Mouse (Mus musculus): ENCODE results near the gene Sorcs1. TPM values are rescaled to one million over a fixed set of nuclear protein-coding genes. Genes with fewer than 3 reads are reported as not detected.

Sorcs1 gene
- polyA plus RNA-seq, 1 experiment from 2014 or later: 3.4 TPM

DNA sequence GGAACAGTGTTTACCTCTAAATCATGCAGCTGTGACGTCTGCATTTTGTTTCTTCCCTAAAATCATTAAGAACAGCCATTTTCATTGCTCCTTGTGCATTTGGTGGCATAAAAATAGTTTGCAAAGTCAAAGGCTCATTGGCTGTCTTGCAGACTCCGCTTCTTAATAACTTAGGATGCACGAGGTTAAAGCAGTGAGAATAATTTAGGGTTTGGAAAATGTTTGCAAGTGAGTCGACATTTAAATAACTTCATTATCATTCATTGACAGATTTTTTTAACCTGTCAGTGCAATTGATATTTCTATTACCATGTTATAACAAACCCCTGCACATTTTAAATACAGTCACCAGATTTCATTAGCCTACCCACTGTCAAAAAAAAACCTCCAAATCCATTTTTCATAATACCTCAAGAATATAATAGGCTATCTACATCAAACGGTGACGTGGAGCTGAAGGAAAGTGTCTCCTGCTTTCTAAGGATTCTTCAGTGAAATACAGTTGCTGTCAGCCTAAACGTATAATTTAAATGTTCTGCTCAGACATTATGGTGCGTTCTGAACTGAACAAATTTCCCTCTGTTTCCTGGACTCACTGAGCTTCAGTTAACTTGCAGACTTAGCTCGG is 288.4 kb downstream of the Sorcs1 start:
- no peaks in the 10 kb centered on the region for H3K27me3 ChIP-seq (ENCODE audit: control insufficient read depth, insufficient read depth, low read length)
- WGBS: 65% methylated on average over 9 of the region's 9 CpGs
- ATAC-seq (ENCODE audit: insufficient number of reproducible peaks, insufficient read depth, low FRiP score, low read depth): no peak
- no peak overlapping the region for H3K4me3 ChIP-seq (ENCODE audit: low read depth, low read length)
- no peaks in the 10 kb centered on the region for H3K36me3 ChIP-seq (ENCODE audit: control insufficient read depth, insufficient read depth, low read length)
- no peak overlapping the region for H3K4me2 ChIP-seq (replicated peaks; ENCODE audit: low read depth, low read length)
- no peaks in the 10 kb centered on the region for H3K4me1 ChIP-seq (ENCODE audit: control insufficient read depth, insufficient read depth, low read length)
- H3K9me3 ChIP-seq (ENCODE audit: control insufficient read depth, low read depth, low read length): peaks cover 4% of the 10 kb centered on the region
- no peak overlapping the region for H3K27ac ChIP-seq (ENCODE audit: low read length)
- no peak overlapping the region for H3K9ac ChIP-seq (replicated peaks; ENCODE audit: low read depth, low read length)

- ATAC-seq (ENCODE audit: insufficient number of reproducible peaks, insufficient read depth, low FRiP score, low read depth): no peak
- no peaks in the 10 kb centered on the region for H3K4me1 ChIP-seq (ENCODE audit: control insufficient read depth, insufficient read depth, low read length)
- WGBS: 90% methylated on average over 5 of the region's 5 CpGs
- no peak overlapping the region for H3K4me3 ChIP-seq (ENCODE audit: low read depth, low read length)
- no peaks in the 10 kb centered on the region for H3K9me3 ChIP-seq (ENCODE audit: control insufficient read depth, low read depth, low read length)
- no peak overlapping the region for H3K27ac ChIP-seq (ENCODE audit: low read length)
- no peak overlapping the region for H3K9ac ChIP-seq (replicated peaks; ENCODE audit: low read depth, low read length)
- H3K27me3 ChIP-seq (ENCODE audit: control insufficient read depth, insufficient read depth, low read length): no peaks in the 10 kb centered on the region
- no peak overlapping the region for H3K4me2 ChIP-seq (replicated peaks; ENCODE audit: low read depth, low read length)
- no peaks in the 10 kb centered on the region for H3K36me3 ChIP-seq (ENCODE audit: control insufficient read depth, insufficient read depth, low read length)
Measured at GRCm38 (mm10) chr19:50378901-50379300, 299.5 kb downstream of the Sorcs1 start.

- Histone ChIP-seq H3K36me3 (ENCODE audit: control insufficient read depth, insufficient read depth, low read length) (no peaks in the 10 kb centered on the region), H3K4me2 (replicated peaks; ENCODE audit: low read depth, low read length) (no peak overlapping the region), H3K27me3 (ENCODE audit: control insufficient read depth, insufficient read depth, low read length) (no peaks in the 10 kb centered on the region), H3K9me3 (ENCODE audit: control insufficient read depth, low read depth, low read length) (no peaks in the 10 kb centered on the region), H3K4me1 (ENCODE audit: control insufficient read depth, insufficient read depth, low read length) (no peaks in the 10 kb centered on the region), H3K27ac (ENCODE audit: low read length) (no peak overlapping the region), H3K9ac (replicated peaks; ENCODE audit: low read depth, low read length) (no peak overlapping the region), H3K4me3 (ENCODE audit: low read depth, low read length) (no peak overlapping the region)
- 50% methylated on average over 10 of the region's 10 CpGs for WGBS
- ATAC-seq (ENCODE audit: insufficient number of reproducible peaks, insufficient read depth, low FRiP score, low read depth): no peak
Measured at GRCm38 (mm10) chr19:50374751-50375150, 303.7 kb downstream of the Sorcs1 start.

GRCm38 (mm10) chr19:50366446-50366845 is 312.0 kb downstream of the Sorcs1 start:
- Histone ChIP-seq H3K36me3 (ENCODE audit: control insufficient read depth, insufficient read depth, low read length) (no peaks in the 10 kb centered on the region), H3K4me3 (ENCODE audit: low read depth, low read length) (no peak overlapping the region), H3K9ac (replicated peaks; ENCODE audit: low read depth, low read length) (no peak overlapping the region), H3K4me2 (replicated peaks; ENCODE audit: low read depth, low read length) (no peak overlapping the region), H3K9me3 (ENCODE audit: control insufficient read depth, low read depth, low read length) (no peaks in the 10 kb centered on the region), H3K4me1 (ENCODE audit: control insufficient read depth, insufficient read depth, low read length) (no peaks in the 10 kb centered on the region), H3K27me3 (ENCODE audit: control insufficient read depth, insufficient read depth, low read length) (no peaks in the 10 kb centered on the region), H3K27ac (ENCODE audit: low read length) (no peak overlapping the region)
- 72% methylated on average over 3 of the region's 3 CpGs for WGBS
- ATAC-seq (ENCODE audit: insufficient number of reproducible peaks, insufficient read depth, low FRiP score, low read depth): no peak

DNA sequence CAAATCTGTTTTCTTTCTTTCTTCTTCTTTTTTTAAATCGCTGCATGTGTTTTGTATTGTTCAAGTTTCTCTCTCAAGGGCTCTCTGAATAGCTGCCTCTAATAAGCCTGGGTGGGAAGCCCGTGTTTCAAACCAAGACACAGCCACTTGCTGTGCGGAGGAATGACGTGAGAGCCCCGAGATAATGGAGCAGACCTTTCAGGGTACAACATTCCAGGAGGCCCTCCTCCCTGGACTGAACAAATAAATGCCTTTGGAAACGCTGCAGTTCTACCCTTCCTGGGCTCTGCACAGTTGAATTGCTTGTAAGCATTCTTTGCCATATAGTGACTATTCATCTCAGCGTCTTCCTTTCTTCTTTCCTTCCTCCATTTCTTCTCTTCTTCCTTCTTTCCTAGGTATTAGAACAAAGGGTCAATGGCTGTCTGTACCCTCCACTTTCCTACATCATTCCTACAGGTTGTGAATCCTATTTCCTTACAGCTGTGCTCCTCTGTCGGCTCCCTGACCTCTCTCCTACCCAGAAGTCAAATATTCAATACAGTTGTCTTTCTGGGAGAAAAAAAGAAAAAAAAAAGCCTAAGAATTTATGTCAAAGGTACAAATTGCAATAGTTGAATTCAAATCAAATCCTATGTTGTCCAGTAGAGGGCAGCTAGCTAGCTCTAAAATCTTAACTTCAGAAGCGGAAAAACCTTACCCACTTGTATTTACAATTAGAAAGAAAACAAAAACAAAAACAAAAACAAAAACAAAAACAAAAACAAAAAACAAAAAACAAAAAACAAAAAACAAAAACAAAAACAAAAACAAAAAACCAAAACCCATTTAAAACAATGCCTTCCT is 315.6 kb downstream of the Sorcs1 start:
- peak; percentile 67; the same call in 1 of the 2 replicates for ATAC-seq (ENCODE audit: insufficient number of reproducible peaks, insufficient read depth, low FRiP score, low read depth)
- Histone ChIP-seq H3K4me1 (ENCODE audit: control insufficient read depth, insufficient read depth, low read length) (0 out of 2 replicates have a peak, but pooled peaks cover 4% of the 10 kb centered on the region), H3K9me3 (ENCODE audit: control insufficient read depth, low read depth, low read length) (no peaks in the 10 kb centered on the region), H3K27me3 (ENCODE audit: control insufficient read depth, insufficient read depth, low read length) (no peaks in the 10 kb centered on the region), H3K36me3 (ENCODE audit: control insufficient read depth, insufficient read depth, low read length) (no peaks in the 10 kb centered on the region), H3K4me2 (replicated peaks; ENCODE audit: low read depth, low read length) (no peak overlapping the region), H3K27ac (ENCODE audit: low read length) (no peak overlapping the region), H3K4me3 (ENCODE audit: low read depth, low read length) (no peak overlapping the region), H3K9ac (replicated peaks; ENCODE audit: low read depth, low read length) (no peak overlapping the region)
- WGBS: 45% methylated on average over 9 of the region's 9 CpGs

DNA sequence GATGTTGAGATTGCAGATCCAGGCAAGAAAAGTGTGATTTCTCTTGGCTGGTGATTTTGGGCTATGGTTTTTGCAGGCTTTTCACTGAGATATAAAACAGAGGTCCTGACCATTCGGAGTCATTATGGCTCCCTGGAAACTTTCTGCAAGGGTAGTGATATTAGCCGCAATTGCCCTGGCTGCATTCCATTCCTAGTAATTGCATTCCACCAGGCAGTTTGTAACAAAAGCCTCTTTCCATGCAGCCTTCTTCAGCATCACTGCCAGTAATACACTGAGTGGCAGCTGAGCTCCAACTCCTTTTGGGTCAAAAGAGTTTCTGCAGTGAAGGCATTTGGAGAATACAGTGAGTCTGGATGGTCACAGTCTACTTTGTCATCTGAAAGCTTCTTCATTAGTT is 319.9 kb downstream of the Sorcs1 start:
- no peak overlapping the region for H3K4me2 ChIP-seq (replicated peaks; ENCODE audit: low read depth, low read length)
- H3K9ac ChIP-seq (replicated peaks; ENCODE audit: low read depth, low read length): no peak overlapping the region
- H3K36me3 ChIP-seq (ENCODE audit: control insufficient read depth, insufficient read depth, low read length): no peaks in the 10 kb centered on the region
- no peaks in the 10 kb centered on the region for H3K9me3 ChIP-seq (ENCODE audit: control insufficient read depth, low read depth, low read length)
- H3K4me3 ChIP-seq (ENCODE audit: low read depth, low read length): no peak overlapping the region
- H3K27ac ChIP-seq (ENCODE audit: low read length): no peak overlapping the region
- no peak for ATAC-seq (ENCODE audit: insufficient number of reproducible peaks, insufficient read depth, low FRiP score, low read depth)
- WGBS: 24% methylated on average over 2 of the region's 2 CpGs
- H3K27me3 ChIP-seq (ENCODE audit: control insufficient read depth, insufficient read depth, low read length): no peaks in the 10 kb centered on the region
- 0 out of 2 replicates have a peak, but pooled peaks cover 4% of the 10 kb centered on the region for H3K4me1 ChIP-seq (ENCODE audit: control insufficient read depth, insufficient read depth, low read length)

DNA sequence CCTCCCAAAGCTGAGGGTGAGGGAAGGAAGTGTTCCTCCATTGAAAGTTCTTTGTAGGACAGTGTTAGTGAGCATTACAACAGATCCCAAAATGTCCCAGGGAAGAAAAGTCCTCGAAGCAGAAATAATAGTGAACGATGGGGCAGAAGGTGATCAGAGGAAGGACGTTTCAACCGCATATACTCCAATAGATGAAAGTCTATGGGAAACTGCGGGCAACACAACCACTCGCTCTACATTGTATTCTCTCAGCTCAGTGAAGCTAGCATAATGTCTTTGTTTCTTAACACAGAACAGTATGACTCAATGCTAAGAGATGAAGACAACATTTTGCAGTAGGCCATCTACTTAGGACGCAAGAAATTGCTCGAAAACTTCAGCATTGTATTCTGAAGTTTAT is 339.2 kb downstream of the Sorcs1 start:
- no peak overlapping the region for H3K4me3 ChIP-seq (ENCODE audit: low read depth, low read length)
- no peak overlapping the region for H3K27ac ChIP-seq (ENCODE audit: low read length)
- no peaks in the 10 kb centered on the region for H3K27me3 ChIP-seq (ENCODE audit: control insufficient read depth, insufficient read depth, low read length)
- H3K9me3 ChIP-seq (ENCODE audit: control insufficient read depth, low read depth, low read length): no peaks in the 10 kb centered on the region
- no peak for ATAC-seq (ENCODE audit: insufficient number of reproducible peaks, insufficient read depth, low FRiP score, low read depth)
- no peak overlapping the region for H3K4me2 ChIP-seq (replicated peaks; ENCODE audit: low read depth, low read length)
- H3K4me1 ChIP-seq (ENCODE audit: control insufficient read depth, insufficient read depth, low read length): no peaks in the 10 kb centered on the region
- WGBS: 94% methylated on average over 8 of the region's 8 CpGs
- H3K9ac ChIP-seq (replicated peaks; ENCODE audit: low read depth, low read length): no peak overlapping the region
- no peaks in the 10 kb centered on the region for H3K36me3 ChIP-seq (ENCODE audit: control insufficient read depth, insufficient read depth, low read length)

- H3K36me3 ChIP-seq (ENCODE audit: control insufficient read depth, insufficient read depth, low read length): no peaks in the 10 kb centered on the region
- 70% methylated on average over 3 of the region's 3 CpGs for WGBS
- H3K27ac ChIP-seq (ENCODE audit: low read length): no peak overlapping the region
- H3K4me2 ChIP-seq (replicated peaks; ENCODE audit: low read depth, low read length): no peak overlapping the region
- no peaks in the 10 kb centered on the region for H3K9me3 ChIP-seq (ENCODE audit: control insufficient read depth, low read depth, low read length)
- H3K9ac ChIP-seq (replicated peaks; ENCODE audit: low read depth, low read length): no peak overlapping the region
- no peak for ATAC-seq (ENCODE audit: insufficient number of reproducible peaks, insufficient read depth, low FRiP score, low read depth)
- no peaks in the 10 kb centered on the region for H3K4me1 ChIP-seq (ENCODE audit: control insufficient read depth, insufficient read depth, low read length)
- no peak overlapping the region for H3K4me3 ChIP-seq (ENCODE audit: low read depth, low read length)
- H3K27me3 ChIP-seq (ENCODE audit: control insufficient read depth, insufficient read depth, low read length): no peaks in the 10 kb centered on the region
Measured at GRCm38 (mm10) chr19:50336751-50337150, 341.7 kb downstream of the Sorcs1 start.

Data from stomach, embryonic 14.5 days (tissue).